Mouse (Mus musculus) forebrain, postnatal 0 days (tissue): ENCODE measurements at regions not wholly inside any gene's neighbourhood (a gene's known extent, or its start where the extent isn't known, plus 50 kb on each side); places are given as distances from the start of the nearest gene placed in this dataset.
A peak's percentile ranks its signal among the peaks of the same experiment; 100 is the strongest.

Experiments used
- ATAC-seq: fragments of 200-750 bp; cut with Nextera tagmentation; 2 replicates; pipeline ENCODE4 v1.8.0; 2017; ENCODE audit warnings: mild to moderate bottlenecking, moderate library complexity
- DNase-seq: peaks from one replicate; pipeline ENCODE4 v3.0.0-alpha.2; 2015
- H3K27ac ChIP-seq: fragments of 300-500 bp; sonication (generic); 2 replicates; pipeline ENCODE4 v1.5.1; 2014; ENCODE audit warnings: low read depth, mild to moderate bottlenecking, antibody characterized with exemption, low read length, moderate library complexity, mixed read lengths
- H3K27me3 ChIP-seq: fragments of 300-500 bp; sonication (generic); 2 replicates; pipeline ENCODE4 v1.6.1; 2014; ENCODE audit warnings: mild to moderate bottlenecking, low read length, mixed read lengths; ENCODE audit not compliant: insufficient read depth
- H3K36me3 ChIP-seq: fragments of 300-500 bp; sonication (generic); 2 replicates; pipeline ENCODE4 v1.6.1; 2014; ENCODE audit warnings: mild to moderate bottlenecking, moderate library complexity; ENCODE audit not compliant: insufficient read depth
- H3K4me1 ChIP-seq: fragments of 300-500 bp; sonication (generic); 2 replicates; pipeline ENCODE4 v1.6.1; 2014; ENCODE audit warnings: antibody characterized with exemption; ENCODE audit not compliant: insufficient read depth
- H3K4me2 ChIP-seq: fragments of 300-500 bp; sonication (generic); 2 replicates; pipeline ENCODE4 v1.6.1; 2014; ENCODE audit warnings: low read depth, mild to moderate bottlenecking, moderate library complexity
- H3K4me3 ChIP-seq: fragments of 300-500 bp; sonication (generic); 2 replicates; pipeline ENCODE4 v1.5.1; 2014; ENCODE audit warnings: low read depth, low read length, mixed read lengths
- H3K9ac ChIP-seq: fragments of 300-500 bp; sonication (generic); 2 replicates; pipeline ENCODE4 v1.6.1; 2014; ENCODE audit warnings: mild to moderate bottlenecking
- H3K9me3 ChIP-seq: fragments of 300-500 bp; sonication (generic); 2 replicates; pipeline ENCODE4 v1.6.1; 2016; ENCODE audit warnings: low read length
- CTCF ChIP-seq: sonication (generic); IDR thresholded peaks from 2 replicates; pipeline ENCODE4 v1.5.1; 2016; ENCODE audit warnings: antibody characterized with exemption, control low read depth, low read depth
- WGBS: fragments of 180-500 bp; shearing (Covaris S2); extraction: QIAGEN DNeasy Blood & Tissue Kit; methylation state at CpG from one replicate; pipeline ENCODE4 v1.1.7; 2014; 5-methylcytosine and 5-hydroxymethylcytosine counted together

DNA sequence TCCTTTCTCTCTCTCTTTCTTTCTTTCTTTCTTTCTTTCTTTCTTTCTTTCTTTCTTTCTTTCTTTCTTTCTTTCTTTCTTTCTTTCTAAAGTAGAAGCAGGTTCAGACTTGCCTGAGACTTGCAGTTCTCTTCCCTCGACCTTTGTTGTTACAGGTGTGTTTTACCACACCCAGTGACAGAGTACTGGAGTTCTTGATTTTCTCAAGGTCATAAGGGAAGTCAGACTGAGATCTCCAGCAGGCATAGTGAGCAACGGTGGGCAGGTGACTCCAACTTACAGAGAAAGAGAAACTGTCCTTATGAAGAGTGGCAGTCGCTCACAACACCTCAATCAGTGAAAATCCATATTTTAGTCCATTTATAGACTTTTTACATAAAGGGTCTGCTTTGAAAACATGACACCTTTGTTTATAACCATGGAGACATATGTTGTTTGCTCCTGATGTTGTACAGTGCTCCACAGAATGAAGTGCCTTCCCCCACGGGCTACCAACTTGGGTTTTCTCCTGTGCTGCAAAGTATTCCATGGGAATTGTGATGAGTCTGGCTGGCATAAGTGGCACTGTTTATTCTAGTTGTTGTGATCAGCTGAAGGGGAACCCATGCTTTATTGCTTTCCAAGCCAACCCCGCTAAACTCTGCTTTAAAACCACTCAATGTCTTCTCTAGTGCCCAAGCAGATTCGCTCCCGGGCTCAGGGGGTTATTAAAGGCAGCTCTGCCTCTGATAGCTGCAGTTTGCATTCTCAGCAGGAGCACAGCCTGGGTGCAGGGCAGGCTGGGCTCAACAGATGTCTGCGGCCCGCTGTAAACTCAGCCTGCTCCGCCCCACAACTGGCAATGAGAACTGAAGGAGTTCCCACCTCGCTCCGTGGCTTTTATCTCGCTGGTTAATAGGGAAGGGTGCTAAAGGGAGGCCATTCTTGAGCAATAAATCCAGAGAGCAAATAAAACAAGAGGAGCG is 132.6 kb upstream of the Jade1 start:
- Histone ChIP-seq H3K4me3 (no peak overlapping the region), H3K9me3 (no peaks in the 10 kb centered on the region), H3K4me1 (no peaks in the 10 kb centered on the region), H3K36me3 (no peaks in the 10 kb centered on the region), H3K9ac (no peak overlapping the region), H3K4me2 (no peak overlapping the region), H3K27ac (no peak overlapping the region), H3K27me3 (no peaks in the 10 kb centered on the region)
- DNase-seq (no peak), ATAC-seq (no peak)
- WGBS = 30% methylated on average over 14 of the region's 14 CpGs
- TF ChIP-seq CTCF = no peak

- Histone ChIP-seq H3K27ac (no peak overlapping the region), H3K4me3 (no peak overlapping the region), H3K27me3 (no peaks in the 10 kb centered on the region), H3K4me1 (no peaks in the 10 kb centered on the region), H3K4me2 (no peak overlapping the region), H3K9me3 (no peaks in the 10 kb centered on the region), H3K9ac (no peak overlapping the region), H3K36me3 (no peaks in the 10 kb centered on the region)
- no peak for DNase-seq
- TF ChIP-seq CTCF = no peak
- 83% methylated on average over 1 of the region's 1 CpGs for WGBS
- no peak for ATAC-seq
These were observed 141.8 kb upstream of the Jade1 start for GRCm38 (mm10) chr3:41413771-41414170.

- Histone ChIP-seq H3K4me2 (no peak overlapping the region), H3K27ac (no peak overlapping the region), H3K9ac (no peak overlapping the region), H3K4me1 (no peaks in the 10 kb centered on the region), H3K4me3 (no peak overlapping the region), H3K36me3 (no peaks in the 10 kb centered on the region), H3K9me3 (no peaks in the 10 kb centered on the region), H3K27me3 (no peaks in the 10 kb centered on the region)
- DNase-seq = no peak
- TF ChIP-seq CTCF = no peak
- WGBS = 87% methylated on average over 2 of the region's 2 CpGs
- ATAC-seq = no peak
These were observed 142.8 kb upstream of the Jade1 start for GRCm38 (mm10) chr3:41412698-41413097.

DNA sequence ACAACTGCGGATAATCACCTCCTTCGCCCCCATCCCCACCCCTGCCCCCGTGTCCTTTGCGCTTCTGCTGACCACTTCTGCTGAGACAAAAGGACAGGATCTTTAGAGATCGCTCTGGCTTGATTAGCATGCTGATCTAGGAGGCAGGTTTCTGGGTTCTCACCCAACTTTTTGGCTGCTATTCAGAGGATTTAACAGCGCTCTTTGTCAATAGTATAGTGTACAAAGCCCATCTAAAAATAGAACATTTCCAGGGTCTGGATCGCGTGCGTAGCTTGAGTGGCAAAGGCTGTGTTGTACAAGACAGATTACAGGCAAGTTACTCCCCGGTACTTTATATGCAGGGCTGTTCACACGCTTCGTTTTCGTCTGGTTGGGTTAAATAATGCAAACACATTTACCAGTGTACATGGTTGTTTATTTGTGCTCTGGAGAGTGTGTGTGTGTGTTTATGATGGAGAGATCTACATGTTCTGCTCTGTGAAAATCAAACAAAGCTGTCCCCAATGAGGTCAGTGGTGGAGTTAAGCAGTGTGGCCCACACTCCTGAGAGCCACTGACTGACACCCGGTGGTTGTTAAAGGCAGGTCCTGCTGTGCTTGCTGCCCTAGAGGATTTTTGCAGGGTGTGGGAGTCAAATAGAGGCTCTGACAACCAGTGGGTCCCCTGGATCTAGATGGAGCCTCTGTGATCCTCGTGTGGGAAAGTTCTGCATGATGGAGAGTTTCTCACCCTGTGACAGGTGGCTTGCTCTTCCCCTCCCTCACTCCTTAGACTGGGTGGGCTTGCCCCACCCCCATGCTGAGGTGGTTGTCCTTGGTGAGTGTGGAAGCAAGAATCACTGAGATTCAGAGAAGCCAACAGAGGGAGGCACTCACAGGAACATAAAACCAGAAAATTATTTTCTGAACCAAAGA is 146.5 kb upstream of the Jade1 start:
- ATAC-seq (peak; percentile 88), DNase-seq (peak; percentile 69)
- TF ChIP-seq CTCF = peak; percentile 19
- peak overlapping the region; percentile 52 for H3K9ac ChIP-seq
- peak overlapping the region; percentile 50 for H3K27ac ChIP-seq
- 2% methylated on average over 15 of the region's 15 CpGs for WGBS
- H3K27me3 ChIP-seq = no peaks in the 10 kb centered on the region
- no peaks in the 10 kb centered on the region for H3K36me3 ChIP-seq
- peak overlapping the region; percentile 72 for H3K4me2 ChIP-seq
- H3K9me3 ChIP-seq = no peaks in the 10 kb centered on the region
- H3K4me1 ChIP-seq = no peaks in the 10 kb centered on the region
- H3K4me3 ChIP-seq = peak overlapping the region; percentile 44

- Histone ChIP-seq H3K9ac (peak overlapping the region; percentile 52), H3K4me2 (peak overlapping the region; percentile 72), H3K27me3 (no peaks in the 10 kb centered on the region), H3K27ac (no peak overlapping the region), H3K9me3 (no peaks in the 10 kb centered on the region), H3K4me3 (peak overlapping the region; percentile 44), H3K36me3 (no peaks in the 10 kb centered on the region), H3K4me1 (no peaks in the 10 kb centered on the region)
- no peak for TF ChIP-seq CTCF
- peak; percentile 93 for ATAC-seq
- peak; percentile 81 for DNase-seq
- WGBS = under 1% methylated on average over 14 of the region's 14 CpGs
These were observed 147.1 kb upstream of the Jade1 start for GRCm38 (mm10) chr3:41408423-41408820.

DNA sequence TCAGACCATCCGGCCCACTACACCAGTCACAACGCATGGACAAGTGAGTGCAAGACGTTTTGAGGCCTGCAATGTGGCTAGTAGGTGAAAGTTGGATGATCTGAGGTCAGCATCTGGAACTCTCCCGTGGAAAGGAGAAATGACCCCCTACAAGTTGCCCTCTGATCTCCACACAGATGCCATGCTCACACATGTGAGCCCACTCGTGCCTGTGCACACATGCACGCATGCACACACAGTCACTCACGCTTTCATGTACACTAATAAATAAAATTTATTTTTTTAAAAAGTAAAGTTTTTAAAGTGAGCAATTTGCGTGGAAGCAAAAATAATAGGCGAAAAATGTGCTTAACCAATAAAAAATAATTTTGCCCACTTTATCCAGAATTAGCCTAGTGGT is 147.5 kb upstream of the Jade1 start:
- Histone ChIP-seq H3K27ac (no peak overlapping the region), H3K9me3 (no peaks in the 10 kb centered on the region), H3K36me3 (no peaks in the 10 kb centered on the region), H3K27me3 (no peaks in the 10 kb centered on the region), H3K4me2 (peak overlapping the region; percentile 72), H3K9ac (peak overlapping the region; percentile 52; the same call in 1 of the 2 replicates), H3K4me3 (peak overlapping the region; percentile 44), H3K4me1 (no peaks in the 10 kb centered on the region)
- ATAC-seq (no peak), DNase-seq (no peak)
- no peak for TF ChIP-seq CTCF
- 83% methylated on average over 9 of the region's 9 CpGs for WGBS

GRCm38 (mm10) chr3:41407520-41407919 is 148.0 kb upstream of the Jade1 start:
- Histone ChIP-seq H3K9ac (no peak overlapping the region), H3K27ac (no peak overlapping the region), H3K27me3 (no peaks in the 10 kb centered on the region), H3K9me3 (no peaks in the 10 kb centered on the region), H3K4me3 (no peak overlapping the region), H3K36me3 (no peaks in the 10 kb centered on the region), H3K4me1 (no peaks in the 10 kb centered on the region), H3K4me2 (no peak overlapping the region)
- ATAC-seq = no peak
- no peak for DNase-seq
- TF ChIP-seq CTCF = no peak
- 84% methylated on average over 1 of the region's 1 CpGs for WGBS
